Mouse (Mus musculus): ENCODE measurements around the gene Nxn. TPM values are rescaled to one million over a fixed set of nuclear protein-coding genes. Genes with fewer than 3 reads are reported as not detected.

Nxn gene
- total and polyA plus RNA-seq, 3 experiments, result 52.8 to 54.3 (median 53.0) TPM

GRCm38 (mm10) chr11:76324207-76324606 lies 74.7 kb downstream of the Nxn start:
- TF ChIP-seq ZKSCAN1 (IDR thresholded peaks at IDR 0.05; ENCODE audit: low read depth, low read length) (no peak), MXI1 (IDR thresholded peaks at IDR 0.05; ENCODE audit: low read depth, low read length) (no peak), TBP (IDR thresholded peaks at IDR 0.05; ENCODE audit: low read depth, low read length) (no peak), POLR2AphosphoS2 (IDR thresholded peaks at IDR 0.05; ENCODE audit: low read length) (no peak), MAX (IDR thresholded peaks at IDR 0.05; ENCODE audit: low read length) (no peak), BHLHE40 (IDR thresholded peaks at IDR 0.05; ENCODE audit: borderline replicate concordance, low read depth, low read length) (no peak), USF2 (IDR thresholded peaks at IDR 0.05; ENCODE audit: borderline replicate concordance in 1 of 2, insufficient read depth in 1 of 2, low read depth in 1 of 2, low read length in 2 of 2) (no peak)
- Histone ChIP-seq H3K27ac (ENCODE audit: control insufficient read depth, low read depth, low read length) (no peak overlapping the region), H3K27me3 (ENCODE audit: control insufficient read depth in 1 of 2, insufficient read depth in 2 of 2, low read length in 2 of 2) (no peaks in the 10 kb centered on the region), H3K4me1 (ENCODE audit: control insufficient read depth in 1 of 2, insufficient read depth in 2 of 2, low read length in 2 of 2) (no peaks in the 10 kb centered on the region), H3K9me3 (replicated peaks; ENCODE audit: insufficient read depth, low read length) (no peaks in the 10 kb centered on the region), H3K36me3 (ENCODE audit: control insufficient read depth in 1 of 2, insufficient read depth in 2 of 2, low read length in 2 of 2) (peaks cover 0 to 1% of the 10 kb centered on the region in 2 experiments; a peak in 1 of 4 replicates), H3K9ac (ENCODE audit: control insufficient read depth, low read depth, low read length, poor library complexity, severe bottlenecking) (no peak overlapping the region), H3K4me3 (ENCODE audit: control insufficient read depth in 1 of 2, insufficient read depth in 1 of 2, low read depth in 2 of 2, low read length in 2 of 2) (no peak overlapping the region), H3K79me2 (ENCODE audit: control insufficient read depth, insufficient read depth, low read length, poor library complexity) (no peaks in the 10 kb centered on the region)
- DNase-seq (ENCODE audit: low read depth, low spot score), result no peak

GRCm38 (mm10) chr11:76322939-76323338 lies 76.0 kb downstream of the Nxn start:
- H3K9me3 ChIP-seq (replicated peaks; ENCODE audit: insufficient read depth, low read length), result no peaks in the 10 kb centered on the region
- no peaks in the 10 kb centered on the region for H3K4me1 ChIP-seq (ENCODE audit: control insufficient read depth in 1 of 2, insufficient read depth in 2 of 2, low read length in 2 of 2)
- H3K36me3 ChIP-seq (ENCODE audit: control insufficient read depth in 1 of 2, insufficient read depth in 2 of 2, low read length in 2 of 2), result no peaks in the 10 kb centered on the region
- H3K9ac ChIP-seq (ENCODE audit: control insufficient read depth, low read depth, low read length, poor library complexity, severe bottlenecking), result no peak overlapping the region
- no peak for DNase-seq (ENCODE audit: low read depth, low spot score)
- TF ChIP-seq ZC3H11A (IDR thresholded peaks at IDR 0.05; ENCODE audit: low read depth, low read length) (no peak), ZNF384 (IDR thresholded peaks at IDR 0.05; ENCODE audit: low read depth, low read length) (no peak), USF2 (IDR thresholded peaks at IDR 0.05; ENCODE audit: borderline replicate concordance in 1 of 2, insufficient read depth in 1 of 2, low read depth in 1 of 2, low read length in 2 of 2) (no peak), MYB (IDR thresholded peaks at IDR 0.05; ENCODE audit: low read depth, low read length) (no peak), CHD2 (IDR thresholded peaks at IDR 0.05; ENCODE audit: low read length) (no peak), NRF1 (IDR thresholded peaks at IDR 0.05; ENCODE audit: insufficient read depth, low read depth, low read length, poor library complexity, severe bottlenecking) (no peak), BHLHE40 (IDR thresholded peaks at IDR 0.05; ENCODE audit: borderline replicate concordance, low read depth, low read length) (no peak), RAD21 (IDR thresholded peaks at IDR 0.05; ENCODE audit: low read depth, low read length) (no peak), MXI1 (IDR thresholded peaks at IDR 0.05; ENCODE audit: low read depth, low read length) (no peak), ZKSCAN1 (IDR thresholded peaks at IDR 0.05; ENCODE audit: low read depth, low read length) (no peak), MYC (IDR thresholded peaks at IDR 0.05; ENCODE audit: low read depth, low read length) (no peak), KAT2A (conservative IDR thresholded peaks at IDR 0.05; ENCODE audit: low read depth, low read length) (no peak), POLR2A (IDR thresholded peaks at IDR 0.05; ENCODE audit: control insufficient read depth in 1 of 2, insufficient read depth in 1 of 2, low read depth in 1 of 2, low read length in 2 of 2, poor library complexity in 1 of 2) (no peak), E2F4 (IDR thresholded peaks at IDR 0.05; ENCODE audit: borderline replicate concordance, low read depth, low read length) (no peak), TCF12 (IDR thresholded peaks at IDR 0.05; ENCODE audit: low read depth, low read length) (no peak), CHD1 (IDR thresholded peaks at IDR 0.05; ENCODE audit: low read depth, low read length) (no peak), GABPA (IDR thresholded peaks at IDR 0.05; ENCODE audit: low read depth, low read length) (no peak)
- H3K79me2 ChIP-seq (ENCODE audit: control insufficient read depth, insufficient read depth, low read length, poor library complexity), result no peaks in the 10 kb centered on the region
- no peak overlapping the region for H3K4me3 ChIP-seq (ENCODE audit: control insufficient read depth in 1 of 2, insufficient read depth in 1 of 2, low read depth in 2 of 2, low read length in 2 of 2)
- no peaks in the 10 kb centered on the region for H3K27me3 ChIP-seq (ENCODE audit: control insufficient read depth in 1 of 2, insufficient read depth in 2 of 2, low read length in 2 of 2)
- H3K27ac ChIP-seq (ENCODE audit: control insufficient read depth, low read depth, low read length), result no peak overlapping the region
